Mouse (Mus musculus): ENCODE data around the gene L3mbtl4.

Gene L3mbtl4

GRCm38 (mm10) chr17:68320940-68321339 is 47.3 kb downstream of the L3mbtl4 start:
- TF ChIP-seq GATA4 (IDR thresholded peaks at IDR 0.05; ENCODE audit: insufficient replicate concordance, low read length), result no peak

GRCm38 (mm10) chr17:68322607-68323006 is 49.0 kb downstream of the L3mbtl4 start:
- no peak for TF ChIP-seq GATA4 (IDR thresholded peaks at IDR 0.05; ENCODE audit: insufficient replicate concordance, low read length)

- no peak for TF ChIP-seq GATA4 (IDR thresholded peaks at IDR 0.05; ENCODE audit: insufficient replicate concordance, low read length)
Measured at GRCm38 (mm10) chr17:68332225-68332624, 58.6 kb downstream of the L3mbtl4 start.

GRCm38 (mm10) chr17:68333382-68333781 is 59.8 kb downstream of the L3mbtl4 start:
- no peak for TF ChIP-seq GATA4 (IDR thresholded peaks at IDR 0.05; ENCODE audit: insufficient replicate concordance, low read length)

GRCm38 (mm10) chr17:68338917-68339553 is 65.4 kb downstream of the L3mbtl4 start:
- TF ChIP-seq GATA4 (IDR thresholded peaks at IDR 0.05; ENCODE audit: insufficient replicate concordance, low read length), result no peak

GRCm38 (mm10) chr17:68357687-68358086 is 84.1 kb downstream of the L3mbtl4 start:
- TF ChIP-seq GATA4 (IDR thresholded peaks at IDR 0.05; ENCODE audit: insufficient replicate concordance, low read length), result no peak

GRCm38 (mm10) chr17:68371101-68371500 is 97.5 kb downstream of the L3mbtl4 start:
- no peak for TF ChIP-seq GATA4 (IDR thresholded peaks at IDR 0.05; ENCODE audit: insufficient replicate concordance, low read length)

- no peak for TF ChIP-seq GATA4 (IDR thresholded peaks at IDR 0.05; ENCODE audit: insufficient replicate concordance, low read length)
Measured at GRCm38 (mm10) chr17:68388481-68388880, 114.9 kb downstream of the L3mbtl4 start.

- TF ChIP-seq GATA4 (IDR thresholded peaks at IDR 0.05; ENCODE audit: insufficient replicate concordance, low read length), result no peak
Measured at GRCm38 (mm10) chr17:68405993-68406392, 132.4 kb downstream of the L3mbtl4 start.

GRCm38 (mm10) chr17:68422663-68423498 is 149.3 kb downstream of the L3mbtl4 start:
- TF ChIP-seq GATA4 (IDR thresholded peaks at IDR 0.05; ENCODE audit: insufficient replicate concordance, low read length), result no peak

- TF ChIP-seq GATA4 (IDR thresholded peaks at IDR 0.05; ENCODE audit: insufficient replicate concordance, low read length), result no peak
Measured at GRCm38 (mm10) chr17:68433576-68433975, 160.0 kb downstream of the L3mbtl4 start.

GRCm38 (mm10) chr17:68450921-68451320 is 177.3 kb downstream of the L3mbtl4 start:
- TF ChIP-seq GATA4 (IDR thresholded peaks at IDR 0.05; ENCODE audit: insufficient replicate concordance, low read length), result no peak

- TF ChIP-seq GATA4 (IDR thresholded peaks at IDR 0.05; ENCODE audit: insufficient replicate concordance, low read length), result no peak
Measured at GRCm38 (mm10) chr17:68461471-68461870, 187.9 kb downstream of the L3mbtl4 start.

GRCm38 (mm10) chr17:68467311-68467710 is 193.7 kb downstream of the L3mbtl4 start:
- TF ChIP-seq GATA4 (IDR thresholded peaks at IDR 0.05; ENCODE audit: insufficient replicate concordance, low read length), result no peak

GRCm38 (mm10) chr17:68490065-68490691 is 216.6 kb downstream of the L3mbtl4 start:
- TF ChIP-seq GATA4 (IDR thresholded peaks at IDR 0.05; ENCODE audit: insufficient replicate concordance, low read length), result no peak

GRCm38 (mm10) chr17:68492231-68492630 is 218.6 kb downstream of the L3mbtl4 start:
- no peak for TF ChIP-seq GATA4 (IDR thresholded peaks at IDR 0.05; ENCODE audit: insufficient replicate concordance, low read length)
